Mouse (Mus musculus): ENCODE data around the gene Tcf20.
"Not testable (repeated sequence)": the region's sequence is repeated elsewhere in the genome, so short reads cannot be mapped to it uniquely, and the experiment has no call there.

Gene Tcf20

GRCm38 (mm10) chr15:82814321-82814720, 173.4 kb downstream of the Tcf20 start:
- DNase-seq (ENCODE audit: low read depth, low spot score): no peak

- no peak for DNase-seq (ENCODE audit: low read depth, low spot score)
Measured at GRCm38 (mm10) chr15:82810556-82810955, 177.1 kb downstream of the Tcf20 start.

- DNase-seq (ENCODE audit: low read depth, low spot score): peak; percentile 24
Measured at GRCm38 (mm10) chr15:82809511-82809910, 178.2 kb downstream of the Tcf20 start.

GRCm38 (mm10) chr15:82806969-82807763, 180.5 kb downstream of the Tcf20 start:
- no peak for DNase-seq (ENCODE audit: low read depth, low spot score)

- DNase-seq (ENCODE audit: low read depth, low spot score): peak; percentile 84
Measured at GRCm38 (mm10) chr15:82804708-82805639, 182.7 kb downstream of the Tcf20 start.

GRCm38 (mm10) chr15:82795936-82796440, 191.7 kb downstream of the Tcf20 start:
- DNase-seq (ENCODE audit: low read depth, low spot score): no peak

GRCm38 (mm10) chr15:82794277-82794676, 193.4 kb downstream of the Tcf20 start, which contains the start of gene Cyp2d26:
Cyp2d26 (minus strand) TSS chr15:82794294.
- no peak for DNase-seq (ENCODE audit: low read depth, low spot score)

GRCm38 (mm10) chr15:82793868-82794267, 193.8 kb downstream of the Tcf20 start:
- no peak for DNase-seq (ENCODE audit: low read depth, low spot score)

GRCm38 (mm10) chr15:82793454-82793853, 194.2 kb downstream of the Tcf20 start:
- no peak for DNase-seq (ENCODE audit: low read depth, low spot score)

- no peak for DNase-seq (ENCODE audit: low read depth, low spot score)
Measured at GRCm38 (mm10) chr15:82792566-82792965, 195.1 kb downstream of the Tcf20 start.

- DNase-seq (ENCODE audit: low read depth, low spot score): no peak
Measured at GRCm38 (mm10) chr15:82784581-82784980, 203.1 kb downstream of the Tcf20 start.

- no peak for DNase-seq (ENCODE audit: low read depth, low spot score)
Measured at GRCm38 (mm10) chr15:82783800-82784199, 203.9 kb downstream of the Tcf20 start.

- not testable (repeated sequence) for DNase-seq (ENCODE audit: low read depth, low spot score)
Measured at GRCm38 (mm10) chr15:82777856-82778255, 209.8 kb downstream of the Tcf20 start.

- no peak for DNase-seq (ENCODE audit: low read depth, low spot score)
Measured at GRCm38 (mm10) chr15:82765943-82766342, 221.7 kb downstream of the Tcf20 start.

GRCm38 (mm10) chr15:82764881-82765280, 222.8 kb downstream of the Tcf20 start:
- no peak for DNase-seq (ENCODE audit: low read depth, low spot score)

GRCm38 (mm10) chr15:82763631-82764420, 223.8 kb downstream of the Tcf20 start, which contains the start of gene Cyp2d40:
Cyp2d40 (minus strand) TSS chr15:82764183.
- DNase-seq (ENCODE audit: low read depth, low spot score): no peak

Data from brain, adult 2 months (tissue).